Mouse (Mus musculus) bone marrow, adult 2 months (tissue): ENCODE measurements around the gene Wscd1. TPM values are rescaled to one million over a fixed set of nuclear protein-coding genes. Genes with fewer than 3 reads are reported as not detected.

ENCODE experiments used
- H3K27ac ChIP-seq: fragments of 200-500 bp; 2 replicates; pipeline ENCODE4 v1.5.1; 2012; ENCODE audit warnings: low read depth, mild to moderate bottlenecking, control low read depth, inconsistent platforms, low read length; ENCODE audit not compliant: control insufficient read depth, poor library complexity, insufficient read depth
- H3K4me1 ChIP-seq: fragments of 200-500 bp; 2 replicates; pipeline ENCODE4 v1.6.1; 2011; ENCODE audit warnings: low read length; ENCODE audit not compliant: control insufficient read depth, insufficient read depth
- H3K4me3 ChIP-seq: fragments of 200-500 bp; replicated peaks from 2 replicates; pipeline ENCODE3; 2011; ENCODE audit warnings: mild to moderate bottlenecking, low read depth, low read length, control low read depth; ENCODE audit not compliant: control insufficient read depth
- CTCF ChIP-seq: fragments of 200-500 bp; IDR thresholded peaks from 2 replicates; pipeline ENCODE4 v1.5.1; 2011; ENCODE audit warnings: low read length, control low read depth; ENCODE audit not compliant: control insufficient read depth, insufficient read depth
- POLR2A ChIP-seq: fragments of 200-500 bp; IDR thresholded peaks from 2 replicates; pipeline ENCODE4 v1.6.1; 2011; ENCODE audit warnings: low read depth, mild to moderate bottlenecking, control low read depth, low read length, borderline replicate concordance; ENCODE audit not compliant: control insufficient read depth
- WGBS: fragments of 180-500 bp; shearing (Covaris S2); methylation state at CpG from one replicate; pipeline ENCODE4 v1.1.7; 2018; 5-methylcytosine and 5-hydroxymethylcytosine counted together
- polyA plus RNA-seq: library from polyadenylated mRNA; stranded (reverse); fragments of >200 nt; gene quantifications from 2 replicates; pipeline ENCODE4 v1.2.4, GENCODE M21; 2011; ENCODE audit warnings: low replicate concordance; ENCODE audit not compliant: missing spikeins, insufficient read depth, insufficient read length

Gene Wscd1
- polyA plus RNA-seq, 1 experiment, result not detected

DNA sequence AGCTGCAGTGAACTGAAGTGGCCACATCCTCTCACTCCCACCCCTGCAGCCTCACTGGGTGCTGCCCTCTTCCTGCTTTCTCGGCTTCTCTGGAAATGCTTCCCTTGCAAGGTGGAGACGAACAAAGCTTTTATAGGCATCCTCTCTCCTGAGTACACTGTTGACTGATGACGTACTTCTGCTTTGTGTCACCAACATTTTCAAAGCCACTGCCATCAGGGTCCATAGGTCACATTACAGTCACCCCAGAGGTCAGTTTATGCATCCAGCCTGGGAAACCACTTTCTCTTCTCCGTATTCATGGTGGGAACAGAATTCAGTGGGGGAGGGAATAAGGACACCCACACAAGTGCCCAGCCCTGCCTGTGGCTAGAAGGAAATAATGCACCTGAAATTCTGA lies 23.1 kb downstream of the Wscd1 start:
- no peaks in the 10 kb centered on the region for H3K4me1 ChIP-seq
- TF ChIP-seq POLR2A, result no peak
- WGBS, result 12% methylated on average over 4 of the region's 4 CpGs

GRCm38 (mm10) chr11:71773986-71774767 lies 24.5 kb downstream of the Wscd1 start:
- 23% methylated on average over 16 of the region's 16 CpGs for WGBS
- H3K4me1 ChIP-seq, result no peaks in the 10 kb centered on the region
- TF ChIP-seq CTCF (no peak), POLR2A (no peak)
- no peak overlapping the region for H3K4me3 ChIP-seq
- H3K27ac ChIP-seq, result no peak overlapping the region

More for the DNA sequence above, 23.1 kb downstream of the Wscd1 start:
- no peak overlapping the region for H3K4me3 ChIP-seq
- H3K27ac ChIP-seq, result no peak overlapping the region

DNA sequence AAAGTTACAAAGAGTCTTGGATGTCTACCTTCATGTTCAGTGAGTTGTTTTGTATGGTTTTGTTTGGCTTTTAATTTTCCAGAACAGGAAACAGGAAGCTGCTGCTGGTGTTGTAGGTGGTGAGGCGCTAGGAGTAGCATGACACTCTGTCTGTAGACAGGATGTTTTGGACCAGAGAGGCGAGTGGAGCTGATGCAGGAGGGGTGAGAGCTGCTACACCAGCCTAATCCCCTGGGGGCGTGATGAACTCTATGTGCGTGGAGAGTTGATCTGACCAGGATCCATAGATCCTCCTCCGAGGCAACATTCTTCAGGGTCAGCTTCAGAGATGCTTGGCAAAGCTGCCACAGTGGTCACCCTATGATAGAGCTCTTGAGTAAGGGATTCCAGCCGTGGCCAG lies 25.3 kb downstream of the Wscd1 start:
- no peak for TF ChIP-seq CTCF
- TF ChIP-seq POLR2A, result no peak
- WGBS, result 27% methylated on average over 6 of the region's 6 CpGs
- H3K27ac ChIP-seq, result no peak overlapping the region
- no peaks in the 10 kb centered on the region for H3K4me1 ChIP-seq
- H3K4me3 ChIP-seq, result no peak overlapping the region

GRCm38 (mm10) chr11:71779642-71780041 lies 29.9 kb downstream of the Wscd1 start:
- H3K4me3 ChIP-seq, result no peak overlapping the region
- no peak overlapping the region for H3K27ac ChIP-seq
- WGBS, result 87% methylated on average over 10 of the region's 10 CpGs
- no peaks in the 10 kb centered on the region for H3K4me1 ChIP-seq
- TF ChIP-seq CTCF (no peak), POLR2A (no peak)

DNA sequence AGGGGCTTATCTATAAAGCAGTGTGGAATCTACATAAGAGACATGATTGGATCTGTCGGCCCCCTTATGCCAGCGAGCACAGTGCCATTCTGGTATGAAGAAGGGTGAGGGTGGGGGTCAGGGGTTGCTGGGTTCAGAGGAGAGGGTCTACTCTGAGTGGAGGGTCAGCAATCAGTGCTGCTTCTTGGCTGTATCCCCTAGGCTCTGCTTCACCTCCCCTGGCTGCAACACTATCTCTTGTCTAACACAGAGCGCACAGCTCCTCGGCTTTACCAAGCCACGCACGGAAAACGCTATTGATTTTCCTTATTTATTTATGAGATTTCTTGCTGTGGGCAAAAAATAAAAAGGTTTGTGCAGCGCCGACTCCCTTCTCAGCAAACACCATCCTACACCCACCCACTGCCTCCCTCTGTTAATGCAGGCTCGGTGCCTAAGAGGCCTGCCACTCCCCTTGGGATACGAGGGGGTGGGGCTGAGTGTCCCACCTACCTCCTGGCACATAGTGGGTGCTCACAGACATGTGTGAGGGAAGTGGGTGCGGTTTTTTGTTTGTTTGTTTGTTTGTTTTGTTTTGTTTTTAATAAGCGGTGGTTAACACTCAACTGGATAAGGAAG lies 32.1 kb downstream of the Wscd1 start:
- Histone ChIP-seq H3K27ac (no peak overlapping the region), H3K4me3 (no peak overlapping the region), H3K4me1 (no peaks in the 10 kb centered on the region)
- 88% methylated on average over 13 of the region's 13 CpGs for WGBS
- TF ChIP-seq POLR2A, result no peak
- TF ChIP-seq CTCF, result no peak

DNA sequence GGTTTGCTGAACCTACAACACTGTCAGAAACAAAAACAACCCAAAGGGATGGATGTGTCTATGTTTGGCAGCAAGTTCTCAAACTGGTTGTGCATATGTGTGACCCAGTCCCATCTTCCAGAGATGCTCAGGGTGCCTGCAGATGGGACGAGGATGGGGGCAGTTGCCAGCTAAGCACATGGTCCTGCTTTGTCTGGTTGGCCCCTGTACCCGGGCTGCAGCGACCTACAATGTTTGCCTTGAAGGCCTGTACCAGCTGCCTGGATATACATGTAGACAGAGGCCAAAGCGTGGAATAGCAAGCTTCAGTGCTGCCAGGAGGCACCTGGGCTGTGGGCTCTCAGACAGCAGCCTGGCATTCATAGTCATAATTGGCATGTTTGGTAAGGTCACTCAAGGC lies 35.8 kb downstream of the Wscd1 start:
- WGBS, result 72% methylated on average over 4 of the region's 4 CpGs
- Histone ChIP-seq H3K27ac (no peak overlapping the region), H3K4me1 (no peaks in the 10 kb centered on the region), H3K4me3 (no peak overlapping the region)
- TF ChIP-seq POLR2A (no peak), CTCF (no peak)

- TF ChIP-seq POLR2A, result no peak
- TF ChIP-seq CTCF, result no peak
- no peak overlapping the region for H3K4me3 ChIP-seq
- WGBS, result 78% methylated on average over 4 of the region's 4 CpGs
- H3K27ac ChIP-seq, result no peak overlapping the region
- H3K4me1 ChIP-seq, result no peaks in the 10 kb centered on the region
Observed at GRCm38 (mm10) chr11:71788209-71788608, 38.5 kb downstream of the Wscd1 start.

DNA sequence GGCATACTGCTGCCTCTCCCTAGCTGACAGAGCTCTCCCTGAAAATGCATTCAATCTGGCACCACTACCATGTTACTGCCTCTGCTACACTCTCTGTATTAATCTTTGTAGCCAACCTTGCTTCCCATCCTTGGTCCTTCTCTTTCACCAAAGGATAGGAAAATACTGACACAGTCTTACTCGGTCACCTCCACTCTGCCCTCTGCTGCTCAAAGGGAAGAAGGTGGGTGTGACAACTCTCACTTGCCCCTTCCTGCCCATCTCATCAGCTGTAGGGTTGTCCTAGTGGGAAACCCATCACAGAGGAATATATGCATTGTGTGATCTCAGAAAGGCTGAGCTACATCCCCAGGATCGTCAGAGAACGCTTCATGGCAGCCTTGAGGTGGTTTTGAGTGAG lies 40.5 kb downstream of the Wscd1 start:
- Histone ChIP-seq H3K27ac (no peak overlapping the region), H3K4me3 (no peak overlapping the region), H3K4me1 (no peaks in the 10 kb centered on the region)
- 64% methylated on average over 3 of the region's 3 CpGs for whole genome bisulfite sequencing
- no peak for TF ChIP-seq POLR2A
- no peak for TF ChIP-seq CTCF

DNA sequence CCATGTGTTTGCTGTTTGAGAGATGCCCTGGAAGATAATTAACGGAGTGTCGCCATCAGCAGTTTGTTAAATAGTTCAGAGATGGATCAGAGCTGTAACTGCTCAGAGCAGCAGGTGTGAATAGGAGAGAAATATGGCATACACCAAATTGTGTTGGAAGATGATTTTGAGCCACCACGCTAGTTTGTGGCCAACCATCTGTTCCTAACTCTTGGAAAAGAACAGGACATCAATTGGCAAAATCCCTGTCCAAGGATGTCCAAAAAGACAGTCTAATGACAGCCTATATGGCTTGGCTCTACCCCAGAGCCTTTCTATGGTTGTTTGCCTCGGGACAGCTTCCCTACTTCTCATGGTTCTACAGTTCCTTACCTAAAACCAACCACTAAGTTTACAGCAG lies 49.5 kb downstream of the Wscd1 start:
- 76% methylated on average over 4 of the region's 4 CpGs for WGBS
- no peaks in the 10 kb centered on the region for H3K4me1 ChIP-seq
- H3K4me3 ChIP-seq, result no peak overlapping the region
- no peak for TF ChIP-seq CTCF
- no peak for TF ChIP-seq POLR2A
- no peak overlapping the region for H3K27ac ChIP-seq
